Mouse (Mus musculus) layer of hippocampus, postnatal 36 days (tissue): ENCODE data around the gene Sf3a1. TPM values are rescaled to one million over a fixed set of nuclear protein-coding genes. Genes with fewer than 3 reads are reported as not detected.
A peak's percentile ranks its signal among the peaks of the same experiment; 100 is the strongest.

ENCODE experiments used
- DNase-seq, 2 experiments: peaks; one replicate each; pipeline ENCODE4 v3.0.0; 2022
- microRNA-seq, 2 experiments: library from miRNA; unstranded; fragments of <30 nt; microRNA quantifications; one replicate each; pipeline ENCODE4 v1.2.0; 2021
- total RNA-seq, 2 experiments: library from RNA; stranded (reverse); gene quantifications; 2 replicates each; pipeline ENCODE4 v1.2.3; 2021

The Sf3a1 gene
- total RNA-seq, 2 experiments from 2014 or later = 74.8 to 76.3 TPM

DNA sequence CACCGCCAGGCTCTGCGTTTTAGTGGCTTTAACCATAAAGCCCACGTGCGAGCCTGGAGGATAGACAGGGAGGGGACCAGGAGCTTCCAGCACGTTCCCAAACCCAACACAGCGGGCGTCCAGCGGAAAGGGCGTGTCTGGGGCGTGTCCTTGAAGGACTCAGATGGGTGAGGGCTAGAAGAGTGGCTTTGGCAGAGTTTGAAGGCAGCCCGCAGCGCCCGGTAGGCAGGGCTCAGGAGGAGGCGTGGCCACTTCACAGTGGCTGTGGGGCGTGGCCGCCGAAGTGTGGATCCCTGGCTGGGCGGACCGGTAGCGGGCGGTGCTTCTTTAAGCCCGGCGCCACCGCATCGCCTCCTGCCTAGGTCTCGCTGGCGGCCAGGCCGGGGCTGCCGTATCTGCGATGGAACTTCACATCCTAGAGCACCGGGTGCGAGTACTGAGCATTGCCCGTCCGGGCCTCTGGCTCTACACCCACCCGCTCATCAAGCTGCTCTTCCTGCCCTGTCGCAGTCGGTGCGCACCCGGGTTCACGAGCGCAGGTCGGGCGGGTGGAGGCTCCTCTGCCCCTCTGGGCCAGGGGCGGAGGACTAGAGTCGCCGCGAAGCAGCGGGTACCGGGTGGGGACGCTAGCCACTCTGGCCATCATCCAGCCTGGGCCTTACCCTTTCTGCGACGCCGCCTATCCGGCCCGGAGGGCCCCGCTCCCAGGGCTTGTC lies 57.9 kb downstream of the Sf3a1 start, which contains the start of gene Castor1:
TSS of gene Castor1 (plus strand) at position 312 of the 716 bp plus-strand sequence.
- peak; percentile 51 to 58 for DNase-seq

DNA sequence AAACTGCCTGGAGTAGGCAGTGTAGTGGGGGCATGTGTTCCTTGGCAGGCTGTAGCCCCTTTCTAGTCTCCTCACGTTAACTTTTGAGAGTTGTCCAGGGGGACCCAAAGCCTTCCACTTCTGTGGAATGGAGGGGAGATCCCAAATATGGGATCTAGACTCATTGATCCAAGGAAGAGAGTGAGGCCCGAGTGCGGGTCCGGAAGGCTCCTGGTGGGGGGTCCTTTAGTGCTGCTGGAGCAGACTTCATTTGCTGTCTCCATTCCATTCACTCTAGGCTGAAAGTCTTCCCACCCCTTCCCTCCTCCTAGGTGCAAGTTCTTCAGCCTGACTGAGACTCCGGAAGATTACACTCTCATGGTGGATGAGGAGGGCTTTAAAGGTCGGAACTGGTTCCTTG lies 58.5 kb downstream of the Sf3a1 start:
- DNase-seq = no peak

DNA sequence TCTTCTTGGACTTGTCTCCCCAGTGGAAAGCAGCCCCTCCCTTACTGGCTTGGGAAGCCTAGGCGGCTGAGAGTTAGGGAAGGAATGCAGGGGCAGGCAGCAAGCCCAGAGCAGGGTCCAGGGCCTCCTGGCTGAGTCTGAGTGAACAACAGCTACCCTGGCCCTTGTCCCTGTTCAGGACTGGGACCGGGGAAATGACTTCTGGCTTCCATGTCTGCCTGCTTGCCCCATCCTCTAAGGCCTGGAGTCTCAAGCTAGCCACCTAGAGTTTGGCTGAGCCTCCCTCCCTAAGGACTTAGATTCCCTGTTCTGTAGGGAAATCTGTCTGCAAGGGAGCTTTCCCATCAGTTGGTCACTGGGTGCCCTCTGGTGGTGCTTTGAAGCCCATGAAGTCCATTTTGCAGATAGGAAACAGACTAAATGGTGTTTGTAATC lies 59.2 kb downstream of the Sf3a1 start:
- DNase-seq = peak; percentile 62 to 71

DNA sequence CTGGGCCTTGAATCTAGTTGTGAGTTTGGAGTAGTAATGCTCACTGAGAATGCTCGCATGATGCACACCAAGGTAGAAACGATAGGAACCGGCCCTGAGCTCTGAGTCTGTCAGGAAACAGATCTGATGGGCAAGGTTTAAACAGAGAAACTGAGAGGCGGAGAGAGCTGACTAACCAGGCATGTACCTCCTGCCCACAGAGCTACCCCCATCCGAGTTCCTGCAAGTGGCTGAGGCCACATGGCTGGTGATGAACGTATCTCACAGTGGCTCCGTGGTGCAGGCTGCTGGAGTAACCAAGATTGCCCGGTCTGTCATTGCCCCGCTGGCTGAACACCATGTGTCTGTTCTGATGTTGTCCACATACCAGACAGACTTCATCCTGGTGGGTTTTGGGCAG lies 59.8 kb downstream of the Sf3a1 start:
- no peak for DNase-seq

DNA sequence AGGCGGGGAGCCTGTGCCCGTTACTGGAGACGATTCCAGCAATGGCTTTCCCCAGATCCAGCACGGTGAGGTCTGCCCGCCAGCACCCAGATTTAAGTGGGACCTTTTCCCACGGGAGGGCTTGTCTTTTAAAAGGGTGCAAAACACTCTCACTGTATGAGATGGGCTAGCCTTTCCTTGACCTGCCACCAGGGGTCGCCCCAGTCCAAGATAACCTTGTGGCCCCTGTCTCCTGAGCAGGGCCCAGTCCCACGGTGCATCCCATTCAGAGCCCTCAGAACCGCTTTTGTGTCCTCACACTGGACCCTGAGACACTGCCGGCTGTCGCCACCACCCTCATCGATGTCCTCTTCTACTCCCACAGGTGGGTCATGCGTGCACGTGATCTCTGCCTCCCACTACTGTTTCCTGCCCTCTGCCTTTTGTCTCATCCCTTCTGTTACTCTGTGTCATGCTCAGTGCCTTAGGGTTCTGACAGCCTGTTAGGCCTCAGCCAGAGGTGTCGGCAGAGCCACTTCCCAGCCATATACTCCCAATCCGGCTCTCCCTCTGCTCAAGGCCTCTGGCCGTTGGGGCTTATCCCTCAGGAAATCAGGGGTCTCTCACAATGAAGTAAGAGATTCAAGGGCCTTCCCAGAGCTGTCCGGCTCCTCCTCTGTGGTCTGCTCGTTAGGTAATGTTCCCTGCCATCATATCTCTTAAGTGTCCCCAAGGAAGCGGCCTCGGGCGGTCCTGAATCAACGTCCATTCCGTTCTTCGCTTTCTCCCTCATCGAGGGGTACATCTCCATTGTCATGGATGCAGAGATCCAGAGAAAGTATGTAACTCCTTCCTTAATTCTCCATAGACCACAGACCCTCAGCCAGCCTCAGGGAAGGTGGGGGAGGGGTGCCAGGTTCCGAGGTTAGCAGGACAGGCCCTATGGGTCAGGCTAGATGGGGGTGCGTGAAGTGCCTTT lies 60.6 kb downstream of the Sf3a1 start:
- DNase-seq = peak; percentile 38 to 61

DNA sequence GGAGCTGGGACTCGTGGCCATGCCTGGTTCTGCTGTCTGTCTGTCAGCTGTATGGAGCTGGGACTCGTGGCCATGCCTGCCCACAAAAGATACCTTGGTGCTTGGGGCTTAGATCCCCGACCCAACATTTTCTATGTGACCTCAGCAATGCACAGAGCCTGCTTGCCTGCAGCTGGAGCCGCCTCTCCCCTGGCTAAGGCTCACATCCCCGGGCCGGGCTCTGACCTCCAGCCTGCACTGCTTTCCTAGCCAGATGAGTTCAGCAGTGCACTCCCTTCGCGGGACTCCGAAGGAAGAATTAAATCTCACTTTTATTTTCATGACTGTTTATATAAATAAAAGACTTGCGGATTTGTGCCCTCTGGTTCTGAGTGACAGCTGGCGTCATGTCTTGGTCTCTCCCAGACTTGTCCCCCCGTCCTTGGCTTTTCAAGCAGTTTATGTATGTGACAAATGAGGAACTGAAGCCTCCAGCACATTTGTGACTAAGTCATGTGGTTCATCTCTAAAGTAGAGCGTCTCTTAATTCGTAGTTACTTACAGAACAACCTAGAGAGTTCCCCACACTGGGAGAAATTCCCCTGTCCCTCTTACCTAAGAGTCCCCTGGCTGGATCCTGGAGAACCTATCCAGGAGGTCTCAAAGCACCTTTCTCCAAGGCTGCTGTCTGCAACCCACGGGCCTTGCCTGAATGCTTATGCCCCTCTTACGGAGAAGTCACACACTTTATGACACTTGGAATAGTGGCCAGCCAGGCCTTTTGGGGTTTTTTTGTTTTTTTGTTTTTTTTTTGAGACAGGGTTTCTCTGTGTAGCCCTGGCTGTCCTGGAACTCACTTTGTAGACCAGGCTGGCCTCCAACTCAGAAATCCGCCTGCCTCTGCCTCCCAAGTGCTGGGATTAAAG lies 62.1 kb downstream of the Sf3a1 start:
- DNase-seq = no peak

DNA sequence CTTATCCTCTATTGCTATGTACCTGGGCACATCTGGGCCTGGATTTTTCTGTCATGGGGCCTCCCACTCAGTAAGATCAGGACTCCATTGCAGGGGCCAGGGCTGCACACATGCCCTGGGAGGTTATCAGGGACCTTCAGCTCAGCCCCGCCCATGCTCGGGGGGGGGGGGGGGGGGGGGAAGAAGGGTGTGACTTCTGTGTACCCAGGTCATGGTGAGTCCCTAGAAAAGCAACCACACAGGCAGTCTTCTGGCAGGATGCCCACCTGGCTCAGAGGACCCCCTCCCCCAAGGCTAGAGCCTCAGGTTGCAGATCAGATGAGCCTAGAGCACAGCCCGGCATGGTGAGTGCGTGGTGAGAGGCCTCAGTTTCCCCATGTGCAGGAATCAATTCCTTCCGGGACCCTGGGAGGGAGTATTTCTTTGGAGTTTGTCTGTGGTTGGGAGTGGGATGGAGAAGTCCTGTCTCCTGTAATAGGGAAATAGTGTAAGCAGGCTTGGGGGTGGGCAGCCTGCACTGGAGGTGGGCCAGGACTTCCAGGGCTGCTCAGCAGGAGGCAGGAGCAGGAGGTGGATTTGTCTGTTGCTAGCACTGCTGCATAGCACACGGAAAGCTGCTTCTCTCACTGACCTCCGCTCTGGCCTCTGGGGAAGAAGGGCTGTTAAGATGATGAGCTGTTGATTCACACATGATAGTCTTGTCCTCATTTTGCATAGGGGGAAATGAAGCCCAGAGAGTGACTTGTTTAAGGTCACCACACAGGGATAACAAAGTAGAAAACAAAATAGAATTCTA lies 63.4 kb downstream of the Sf3a1 start:
- no peak for DNase-seq

DNA sequence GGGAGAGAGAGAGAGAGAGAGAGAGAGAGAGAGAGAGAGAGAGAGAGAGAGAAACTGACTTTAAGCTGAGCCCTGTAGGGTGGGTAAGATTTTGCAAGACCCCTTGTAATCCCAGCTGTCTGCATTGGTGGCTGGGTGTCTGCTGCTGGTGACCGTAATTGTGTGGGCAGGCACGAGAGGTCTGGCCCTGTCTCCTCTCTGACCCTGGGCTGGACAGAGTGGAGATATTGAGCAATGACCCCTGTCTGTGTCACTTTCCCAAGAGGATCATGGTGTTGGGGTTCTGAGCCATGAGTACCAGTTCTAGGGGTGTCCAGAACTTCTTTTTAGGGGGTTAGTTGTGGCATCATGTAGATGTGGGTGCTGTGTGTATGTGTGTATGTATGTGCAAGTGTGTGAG lies 64.1 kb downstream of the Sf3a1 start:
- no peak for DNase-seq

DNA sequence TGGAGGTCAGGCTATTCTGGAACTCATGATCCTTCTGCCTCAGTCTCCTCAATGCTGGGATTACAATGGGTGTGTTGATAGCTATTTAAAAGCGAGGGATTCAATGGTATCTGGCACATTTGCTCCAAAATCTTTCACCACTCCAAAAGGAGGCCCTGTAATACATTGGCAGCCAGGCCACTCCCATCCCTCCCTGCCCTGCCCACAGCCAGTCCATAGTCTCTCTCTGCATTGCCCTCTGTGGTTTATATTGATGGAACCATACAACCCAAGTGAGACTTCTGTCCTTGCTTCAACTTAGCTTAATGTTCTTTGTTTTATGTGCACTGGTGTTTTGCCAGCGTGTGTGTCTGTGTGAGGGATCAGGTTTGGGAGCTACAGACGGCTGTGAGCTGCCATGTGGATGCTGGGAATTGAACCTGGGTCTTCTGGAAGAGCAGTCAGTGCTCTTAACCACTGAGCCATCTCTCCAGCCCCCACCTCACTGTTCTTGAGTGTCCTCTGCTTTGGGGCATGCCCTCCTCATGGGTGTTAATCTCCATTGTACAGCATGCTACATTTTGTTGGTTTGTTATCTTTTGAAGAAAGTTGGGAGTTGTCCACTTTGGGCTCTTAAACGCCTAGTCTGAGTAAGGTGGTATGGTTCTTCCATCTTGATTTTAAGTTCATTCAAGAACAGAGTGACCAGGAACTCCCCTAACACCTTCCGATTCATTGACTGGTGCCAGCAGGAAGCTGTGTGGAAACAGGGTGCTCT lies 66.6 kb downstream of the Sf3a1 start:
- DNase-seq = no peak

DNA sequence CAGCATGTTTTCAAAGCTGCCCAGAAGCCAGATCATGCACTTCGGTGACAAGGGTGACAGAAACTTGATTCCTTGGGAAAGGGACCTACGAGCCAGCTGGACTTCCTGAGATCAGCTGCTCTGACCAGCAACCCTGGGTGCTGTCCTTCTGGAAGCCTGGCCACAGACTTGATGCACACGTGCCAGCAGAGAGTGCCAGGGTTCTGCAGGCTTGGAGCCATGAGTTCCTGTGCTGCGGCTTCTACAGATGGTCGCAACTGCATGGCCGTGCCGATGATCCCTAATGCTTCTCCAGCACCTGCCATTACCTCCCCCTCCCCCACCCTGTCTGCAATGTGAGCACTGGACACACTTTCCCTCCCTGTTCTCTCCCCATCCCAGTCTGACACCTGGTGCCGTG lies 68.3 kb downstream of the Sf3a1 start:
- no peak for DNase-seq

DNA sequence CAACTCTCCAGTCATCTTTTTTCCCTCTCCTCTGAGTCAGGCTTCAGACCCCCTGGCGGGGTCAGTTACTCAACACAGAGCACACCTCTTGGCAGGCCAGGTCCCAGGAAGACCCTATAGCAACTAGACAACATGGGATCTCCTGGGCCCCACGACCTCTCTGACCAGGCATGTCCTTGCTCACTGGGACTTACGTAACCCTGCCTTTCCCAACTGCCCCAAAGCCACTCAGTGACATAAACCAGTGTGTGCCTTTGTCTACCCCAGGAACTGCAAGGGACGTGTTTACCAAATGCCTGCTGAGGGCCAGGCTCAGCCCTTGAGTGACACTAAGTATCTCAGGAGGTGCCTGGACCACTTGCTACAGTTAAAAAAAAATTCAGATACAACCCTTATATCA lies 69.7 kb downstream of the Sf3a1 start:
- no peak for DNase-seq

DNA sequence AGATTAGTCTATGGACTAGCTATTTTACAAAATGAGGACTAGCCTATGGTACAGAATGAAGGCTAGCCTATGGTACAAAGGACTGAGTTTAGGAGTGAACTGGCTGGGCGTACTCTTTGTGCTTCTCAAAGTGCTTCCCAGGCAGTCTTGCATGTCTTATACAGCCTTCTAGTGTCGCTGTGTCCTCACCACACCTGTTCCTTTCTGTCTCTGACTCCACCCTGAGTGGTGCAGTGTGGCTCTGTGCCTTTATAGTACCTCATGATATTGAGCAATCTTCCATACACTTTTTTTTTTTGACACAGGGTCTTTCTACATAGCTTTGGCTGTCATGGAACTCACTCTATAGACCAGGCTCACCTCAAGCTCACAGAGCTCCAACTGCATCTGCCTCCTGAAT lies 71.3 kb downstream of the Sf3a1 start:
- DNase-seq = no peak

Small RNA genes lying within 50 kb of the gene (microRNA-seq; reads per million reads assigned to microRNA genes)
- 2.1 to 4.0 reads per million in 2 experiments for gene Mir3060

Other genes with a start within 250 kb of the Sf3a1 start
- 10 to 100 TPM; 16.1 to 17.1 TPM for gene Slc35e4, start 245.7 kb upstream of the Sf3a1 start, total RNA-seq
- 10 to 100 TPM; 14.5 to 18.3 TPM for gene Tcn2, start 228.2 kb upstream of the Sf3a1 start, total RNA-seq
- gene Pes1, start 196.4 kb upstream of the Sf3a1 start, total RNA-seq = 10 to 100 TPM; 33.0 to 35.3 TPM
- gene 4930556J24Rik, start 183.6 kb upstream of the Sf3a1 start, total RNA-seq = under 1 TPM in 1 of 2 experiments, not detected in 1; 0.43 TPM
- gene Gal3st1, start 176.7 kb upstream of the Sf3a1 start, total RNA-seq = 10 to 100 TPM; 12.5 to 14.2 TPM
- gene Sec14l4, start 128.9 kb upstream of the Sf3a1 start, total RNA-seq = under 1 TPM; 0.13 to 0.40 TPM
- 1 to 10 TPM; 1.1 to 1.2 TPM for gene Sec14l3, start 95.5 kb upstream of the Sf3a1 start, total RNA-seq
- gene Mtfp1, start 64.9 kb upstream of the Sf3a1 start, total RNA-seq = 100 to 1,000 TPM; 118 TPM
- 10 to 100 TPM; 52.5 to 57.4 TPM for gene Sec14l2, start 36.9 kb upstream of the Sf3a1 start, total RNA-seq
- gene Rnf215, start 25.1 kb upstream of the Sf3a1 start, total RNA-seq = 10 to 100 TPM; 32.4 to 35.7 TPM
- 10 to 100 TPM; 10.1 to 12.0 TPM for gene Ccdc157, start 57 bp upstream of the Sf3a1 start, total RNA-seq
- 10 to 100 TPM; 28.6 TPM for gene Tbc1d10a, start 26.4 kb downstream of the Sf3a1 start, total RNA-seq
- gene Castor1, start 57.9 kb downstream of the Sf3a1 start, total RNA-seq = 1 to 10 TPM; 2.9 to 4.8 TPM
- not detected for gene Osm, start 76.1 kb downstream of the Sf3a1 start, total RNA-seq
- 1 to 10 TPM; 1.4 to 1.7 TPM for gene Lif, start 97.2 kb downstream of the Sf3a1 start, total RNA-seq